In genomic region chr3:88553525-88553879, GRCm38 (mm10) we compare ENCODE assay signal across 7 mouse cellular contexts. TPM values are rescaled to one million over a fixed set of nuclear protein-coding genes. Genes with fewer than 3 reads are reported as not detected.
DNase-seq lines count a peak whose midpoint lies in the region; ATAC-seq and TF ChIP-seq lines count a peak whose summit lies in the region.

Gene Ubqln4, plus strand, starts transcription at chr3:88553758.

- peak; percentile 89 for ATAC-seq in embryonic facial prominence, embryonic 12.5 days (ENCODE audit: insufficient number of reproducible peaks, insufficient read depth, low FRiP score, low TSS enrichment)
- ATAC-seq in limb, embryonic 12.5 days (ENCODE audit: insufficient number of reproducible peaks, insufficient read depth, low FRiP score, low TSS enrichment, low read depth): peak; percentile 79
- peak; percentile 88 for ATAC-seq in midbrain, embryonic 14.5 days (ENCODE audit: low FRiP score, low TSS enrichment)

- TF ChIP-seq CTCF in kidney, adult 2 months (conservative IDR thresholded peaks at IDR 0.05; ENCODE audit: insufficient read depth, insufficient read length, low read depth, low read length): peak; percentile 60

- under 1% methylated on average over 22 of the region's 37 CpGs for WGBS in embryonic facial prominence, embryonic 12.5 days
- under 1% methylated on average over 36 of the region's 37 CpGs for WGBS in kidney, adult 2 months
- WGBS in limb, embryonic 12.5 days: under 1% methylated on average over 25 of the region's 37 CpGs
- WGBS in midbrain, embryonic 14.5 days: under 1% methylated on average over 35 of the region's 37 CpGs

- TF ChIP-seq POLR2A in kidney, adult 2 months (IDR thresholded peaks at IDR 0.05; ENCODE audit: low read depth, low read length): peak; percentile 15

- H3K27me3 ChIP-seq in embryonic facial prominence, embryonic 12.5 days: no peaks in the 10 kb centered on the region
- no peaks in the 10 kb centered on the region for H3K27me3 ChIP-seq in kidney, adult 2 months (replicated peaks; ENCODE audit: control insufficient read depth, insufficient read depth, low read length)
- H3K27me3 ChIP-seq in limb, embryonic 12.5 days: no peaks in the 10 kb centered on the region
- H3K27me3 ChIP-seq in midbrain, embryonic 14.5 days (ENCODE audit: control insufficient read depth, insufficient read depth, low read length): no peaks in the 10 kb centered on the region

- H3K4me2 ChIP-seq in embryonic facial prominence, embryonic 12.5 days (replicated peaks): peak within 1 kb of the TSS; percentile 65
- peak within 1 kb of the TSS; percentile 71 for H3K4me2 ChIP-seq in limb, embryonic 12.5 days
- H3K4me2 ChIP-seq in midbrain, embryonic 14.5 days (ENCODE audit: low read length): peak within 1 kb of the TSS; percentile 91

- H3K27ac ChIP-seq in embryonic facial prominence, embryonic 12.5 days: peak within 1 kb of the TSS; percentile 97
- H3K27ac ChIP-seq in kidney, adult 2 months (ENCODE audit: insufficient read depth, low read depth, low read length): peak within 1 kb of the TSS; percentile 98
- H3K27ac ChIP-seq in limb, embryonic 12.5 days: peak within 1 kb of the TSS; percentile 95
- H3K27ac ChIP-seq in midbrain, embryonic 14.5 days (replicated peaks; ENCODE audit: low read depth, low read length): peak within 1 kb of the TSS; percentile 93

- peak within 1 kb of the TSS; percentile 93 for H3K9ac ChIP-seq in embryonic facial prominence, embryonic 12.5 days
- peak within 1 kb of the TSS; percentile 86 for H3K9ac ChIP-seq in limb, embryonic 12.5 days (replicated peaks)
- H3K9ac ChIP-seq in midbrain, embryonic 14.5 days (replicated peaks; ENCODE audit: low read length): peak within 1 kb of the TSS; percentile 88

- peak; percentile 97 for DNase-seq in adrenal gland, postnatal 10 days
- DNase-seq in heart, adult 18-20 months: peak; percentile 93
- DNase-seq in kidney, adult 2 months: peak; percentile 95
- DNase-seq in midbrain, embryonic 14.5 days: peak; percentile 94
- DNase-seq in spleen, adult 12 weeks (ENCODE audit: low spot score): peak; percentile 87

- H3K36me3 ChIP-seq in embryonic facial prominence, embryonic 12.5 days: peaks cover 29% of the 10 kb centered on the region
- peaks cover 3% of the 10 kb centered on the region for H3K36me3 ChIP-seq in kidney, adult 2 months (ENCODE audit: control insufficient read depth, insufficient read depth, low read length)
- peaks cover 32% of the 10 kb centered on the region for H3K36me3 ChIP-seq in limb, embryonic 12.5 days
- peaks cover 28% of the 10 kb centered on the region for H3K36me3 ChIP-seq in midbrain, embryonic 14.5 days (ENCODE audit: control insufficient read depth, insufficient read depth, low read length)

- peaks cover 27% of the 10 kb centered on the region for H3K4me1 ChIP-seq in embryonic facial prominence, embryonic 12.5 days
- peaks cover 13% of the 10 kb centered on the region; the same call in 1 of the 2 replicates for H3K4me1 ChIP-seq in kidney, adult 2 months (ENCODE audit: control insufficient read depth, insufficient read depth, low read length)
- H3K4me1 ChIP-seq in limb, embryonic 12.5 days (replicated peaks): peaks cover 20% of the 10 kb centered on the region
- peaks cover 14% of the 10 kb centered on the region for H3K4me1 ChIP-seq in midbrain, embryonic 14.5 days (ENCODE audit: control insufficient read depth, insufficient read depth, low read length)

- H3K9me3 ChIP-seq in embryonic facial prominence, embryonic 12.5 days: no peaks in the 10 kb centered on the region
- no peaks in the 10 kb centered on the region for H3K9me3 ChIP-seq in limb, embryonic 12.5 days
- H3K9me3 ChIP-seq in midbrain, embryonic 14.5 days (ENCODE audit: control insufficient read depth, low read length): no peaks in the 10 kb centered on the region

- H3K4me3 ChIP-seq in embryonic facial prominence, embryonic 12.5 days: peak within 1 kb of the TSS; percentile 87
- peak within 1 kb of the TSS; percentile 98 for H3K4me3 ChIP-seq in kidney, adult 2 months (ENCODE audit: insufficient read depth, low read depth, low read length)
- peak within 1 kb of the TSS; percentile 86 for H3K4me3 ChIP-seq in limb, embryonic 12.5 days (replicated peaks)
- peak within 1 kb of the TSS; percentile 91 for H3K4me3 ChIP-seq in midbrain, embryonic 14.5 days (replicated peaks; ENCODE audit: low read depth, low read length)

RNA-seq across cellular contexts. Expression of gene Ubqln4, which starts in this region (rescaled TPM):
- 10 to 100 TPM; 63.9 to 73.1 TPM for total RNA-seq in adrenal gland, postnatal 10 days (2021)
- polyA plus RNA-seq in embryonic facial prominence, embryonic 12.5 days (2016; fragmentation: Nextera tagmentation; extraction: Ambion mirVana): 57.5 and 63.7 TPM in 2 replicates
- total RNA-seq in heart, adult 18-20 months (2021): 10 to 100 TPM; 72.4 to 78.7 TPM
- 59.9 and 63.5 TPM in 2 replicates for polyA plus RNA-seq in kidney, adult 2 months (2012; rRNA removed)
- 62.6 and 67.0 TPM in 2 replicates for polyA plus RNA-seq in limb, embryonic 12.5 days (2016; fragmentation: Nextera tagmentation; extraction: Ambion mirVana)
- 42.4 and 47.8 TPM in 2 replicates for polyA plus RNA-seq in midbrain, embryonic 14.5 days (2014; fragmentation: Nextera tagmentation; extraction: Ambion mirVana)

Comparison
In these comparisons a context has a peak if more than half of its experiments do, and no peak if none do; other contexts are left out.
1. Peak in every context shown above with its lines: DNase-seq, ATAC-seq, H3K4me3 ChIP-seq and H3K27ac ChIP-seq.